In genomic region chr15:84674329-84675067, GRCm38 (mm10) we compare ENCODE assay signal across 18 mouse cellular contexts. TPM values are rescaled to one million over a fixed set of nuclear protein-coding genes. Genes with fewer than 3 reads are reported as not detected.
A peak's percentile ranks its signal among the peaks of the same experiment; 100 is the strongest.
DNase-seq lines count a peak whose midpoint lies in the region; ATAC-seq and TF ChIP-seq lines count a peak whose summit lies in the region.
"Had no signal": no experiment of that assay in that cellular context is flagged by ENCODE, and none has a peak within 500 bp of the region (broad histone marks: within the 10 kb centered on the region; RNA-seq: fewer than 3 reads in every experiment).

No protein-coding gene starts in this region.

- H3K4me3 ChIP-seq in lung, postnatal 0 days (ENCODE audit: low read depth, low read length): no peak overlapping the region
- peak overlapping the region; percentile 20; the same call in 1 of the 2 replicates for H3K4me3 ChIP-seq in intestine, embryonic 15.5 days (replicated peaks)
- no peak overlapping the region for H3K4me3 ChIP-seq in thymus, adult 2 months (ENCODE audit: control insufficient read depth, insufficient read depth, low read length)
- H3K4me3 ChIP-seq: embryonic facial prominence, embryonic 10.5 days; heart, embryonic 13.5 days; hindbrain, embryonic 12.5 days; limb, embryonic 10.5 days; lung, embryonic 15.5 days; myocyte had no signal

- H3K4me1 ChIP-seq in lung, postnatal 0 days (ENCODE audit: insufficient read depth, low read depth, low read length): 0 out of 2 replicates have a peak, but pooled peaks cover 5% of the 10 kb centered on the region
- H3K4me1 ChIP-seq in intestine, embryonic 15.5 days (replicated peaks): peaks cover 38% of the 10 kb centered on the region
- no peaks in the 10 kb centered on the region for H3K4me1 ChIP-seq in thymus, adult 2 months (replicated peaks; ENCODE audit: control insufficient read depth, insufficient read depth, low read length)

- no peak overlapping the region for H3K9ac ChIP-seq in lung, postnatal 0 days (replicated peaks; ENCODE audit: low read depth)
- H3K9ac ChIP-seq in intestine, embryonic 15.5 days: no peak overlapping the region
- H3K9ac ChIP-seq: forebrain, postnatal 0 days; heart, embryonic 13.5 days; hindbrain, embryonic 12.5 days; lung, embryonic 15.5 days had no signal

- peak; percentile 45 for TF ChIP-seq CTCF in lung, postnatal 0 days (IDR thresholded peaks at IDR 0.05)
- TF ChIP-seq CTCF in thymus, adult 2 months (IDR thresholded peaks at IDR 0.05; ENCODE audit: borderline replicate concordance, control insufficient read depth, extremely low read depth, insufficient read depth, low read length, poor library complexity): no peak

- DNase-seq in kidney, adult 18-20 months: peak; percentile 40
- DNase-seq in kidney, postnatal 10 days: no peak
- DNase-seq in lung, postnatal 0 days (ENCODE audit: low spot score): no peak
- DNase-seq in lung, postnatal 25 days (ENCODE audit: low spot score): no peak
- no peak for DNase-seq in thymus, adult 2 months
- no peak for DNase-seq in c-Kit-positive CD71-positive TER-119-positive erythroid progenitor cells, embryonic 14.5 days (ENCODE audit: low spot score)
- DNase-seq: adrenal gland, adult 8-10 months; cerebellum, adult 9-10 months; forebrain, postnatal 0 days; right cerebral cortex, postnatal 25 days; thymus, postnatal 4 days had no signal

- ATAC-seq in lung, postnatal 0 days: no peak
- ATAC-seq in intestine, embryonic 15.5 days: peak; percentile 1; the same call in 1 of the 2 replicates
- ATAC-seq: forebrain, postnatal 0 days had no signal

- H3K27ac ChIP-seq in lung, postnatal 0 days (ENCODE audit: low read length): no peak overlapping the region
- H3K27ac ChIP-seq in intestine, embryonic 15.5 days: peak overlapping the region; percentile 83
- H3K27ac ChIP-seq in thymus, adult 2 months (ENCODE audit: control insufficient read depth, insufficient read depth, low read length): no peak overlapping the region
- H3K27ac ChIP-seq: embryonic facial prominence, embryonic 10.5 days; heart, embryonic 13.5 days; hindbrain, embryonic 12.5 days; limb, embryonic 10.5 days; lung, embryonic 15.5 days had no signal

- no peaks in the 10 kb centered on the region for H3K9me3 ChIP-seq in lung, postnatal 0 days (ENCODE audit: low read length)
- H3K9me3 ChIP-seq in intestine, embryonic 15.5 days: no peaks in the 10 kb centered on the region
- H3K9me3 ChIP-seq: embryonic facial prominence, embryonic 10.5 days; heart, embryonic 13.5 days; hindbrain, embryonic 12.5 days; limb, embryonic 10.5 days; lung, embryonic 15.5 days had no signal

- no peaks in the 10 kb centered on the region for H3K27me3 ChIP-seq in lung, postnatal 0 days (replicated peaks; ENCODE audit: insufficient read depth, low read length)
- H3K27me3 ChIP-seq in intestine, embryonic 15.5 days (replicated peaks): no peaks in the 10 kb centered on the region
- H3K27me3 ChIP-seq in thymus, adult 2 months (ENCODE audit: control insufficient read depth, insufficient read depth, low read length): no peaks in the 10 kb centered on the region
- H3K27me3 ChIP-seq: heart, embryonic 13.5 days; lung, embryonic 15.5 days had no signal

- H3K4me2 ChIP-seq in lung, postnatal 0 days (replicated peaks; ENCODE audit: low read depth, low read length): no peak overlapping the region
- H3K4me2 ChIP-seq in intestine, embryonic 15.5 days (replicated peaks): peak overlapping the region; percentile 43
- H3K4me2 ChIP-seq: heart, embryonic 13.5 days; hindbrain, embryonic 12.5 days; lung, embryonic 15.5 days had no signal

- H3K36me3 ChIP-seq in lung, postnatal 0 days (ENCODE audit: insufficient read depth, low read length): no peaks in the 10 kb centered on the region
- no peaks in the 10 kb centered on the region for H3K36me3 ChIP-seq in intestine, embryonic 15.5 days
- H3K36me3 ChIP-seq in thymus, adult 2 months (ENCODE audit: control insufficient read depth, insufficient read depth, low read length): no peaks in the 10 kb centered on the region
- H3K36me3 ChIP-seq: embryonic facial prominence, embryonic 10.5 days; heart, embryonic 13.5 days; hindbrain, embryonic 12.5 days; limb, embryonic 10.5 days; lung, embryonic 15.5 days had no signal

- no peak for TF ChIP-seq EP300 in lung, postnatal 0 days (IDR thresholded peaks at IDR 0.05)

- WGBS in lung, postnatal 0 days: 88% methylated on average over 11 of the region's 11 CpGs
- WGBS in intestine, embryonic 15.5 days: 73% methylated on average over 11 of the region's 11 CpGs
- WGBS in thymus, adult 2 months: 90% methylated on average over 11 of the region's 11 CpGs

- TF ChIP-seq POLR2A in thymus, adult 2 months (IDR thresholded peaks at IDR 0.05; ENCODE audit: control insufficient read depth, extremely low read depth, insufficient read depth, low read length, poor library complexity): no peak

RNA-seq across cellular contexts. Expression of gene Prr5, which starts 5.1 kb away (rescaled TPM):
- polyA plus RNA-seq in lung, postnatal 0 days (2015; fragmentation: Nextera tagmentation; extraction: Ambion mirVana): 8.8 and 9.2 TPM in 2 replicates
- 65.4 and 71.3 TPM in 2 replicates for polyA plus RNA-seq in intestine, embryonic 15.5 days (2015; fragmentation: Nextera tagmentation; extraction: Ambion mirVana)
- polyA plus RNA-seq in thymus, adult 2 months (2012; rRNA removed): 9.0 and 10.3 TPM in 2 replicates

RNA-seq across cellular contexts. Expression of gene Arhgap8, which starts 45.4 kb away (rescaled TPM):
- polyA plus RNA-seq in lung, postnatal 0 days (2015; fragmentation: Nextera tagmentation; extraction: Ambion mirVana): 15.9 and 19.4 TPM in 2 replicates
- 12.5 and 14.1 TPM in 2 replicates for polyA plus RNA-seq in intestine, embryonic 15.5 days (2015; fragmentation: Nextera tagmentation; extraction: Ambion mirVana)
- 11.8 and 16.0 TPM in 2 replicates for polyA plus RNA-seq in thymus, adult 2 months (2012; rRNA removed)
- polyA plus RNA-seq: myocyte had no signal
